ENCODE assay signal across 17 mouse cellular contexts in the genomic region with DNA sequence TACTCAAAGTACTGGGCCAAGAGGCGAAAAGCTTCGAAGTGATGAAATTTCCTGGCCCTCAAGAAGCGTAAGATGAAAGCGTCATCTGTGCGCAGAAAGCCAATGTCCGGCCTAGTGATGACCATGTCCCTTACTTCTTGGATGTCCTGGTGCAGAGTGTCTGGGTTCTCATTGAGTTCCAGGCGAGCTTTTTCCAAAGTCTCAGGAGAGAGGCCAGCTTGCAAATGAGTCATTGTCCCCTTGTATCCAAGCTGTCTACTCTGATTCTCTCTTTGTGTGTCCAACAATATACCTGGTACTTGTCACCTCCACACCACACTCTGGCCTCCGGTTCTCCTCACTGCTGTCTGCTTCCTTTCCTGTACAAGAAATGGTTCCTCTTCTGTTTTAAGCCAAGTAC. TPM values are rescaled to one million over a fixed set of nuclear protein-coding genes. Genes with fewer than 3 reads are reported as not detected.
DNase-seq lines count a peak whose midpoint lies in the region; ATAC-seq and TF ChIP-seq lines count a peak whose summit lies in the region.
"Had no signal": no experiment of that assay in that cellular context is flagged by ENCODE, and none has a peak within 500 bp of the region (broad histone marks: within the 10 kb centered on the region; RNA-seq: fewer than 3 reads in every experiment).

No protein-coding gene starts in this region.

- no peak overlapping the region for H3K27ac ChIP-seq in forebrain, embryonic 13.5 days
- H3K27ac ChIP-seq in forebrain, embryonic 10.5 days, result no peak overlapping the region
- H3K27ac ChIP-seq in midbrain, embryonic 12.5 days (replicated peaks), result no peak overlapping the region
- H3K27ac ChIP-seq in midbrain, embryonic 11.5 days (ENCODE audit: low read depth, low read length), result no peak overlapping the region
- no peak overlapping the region for H3K27ac ChIP-seq in hindbrain, postnatal 0 days
- H3K27ac ChIP-seq in neural tube, embryonic 14.5 days (ENCODE audit: low read depth, low read length), result no peak overlapping the region
- H3K27ac ChIP-seq: macrophage had no signal

- H3K4me3 ChIP-seq in forebrain, embryonic 13.5 days, result no peak overlapping the region
- H3K4me3 ChIP-seq in forebrain, embryonic 10.5 days, result no peak overlapping the region
- no peak overlapping the region for H3K4me3 ChIP-seq in midbrain, embryonic 12.5 days
- H3K4me3 ChIP-seq in midbrain, embryonic 11.5 days (ENCODE audit: low read depth, low read length), result no peak overlapping the region
- H3K4me3 ChIP-seq in hindbrain, postnatal 0 days (ENCODE audit: low read length), result peak overlapping the region; percentile 28
- H3K4me3 ChIP-seq in neural tube, embryonic 14.5 days (ENCODE audit: low read depth, low read length), result peak overlapping the region; percentile 7
- H3K4me3 ChIP-seq: myocyte had no signal

- ATAC-seq in forebrain, embryonic 13.5 days, result no peak
- no peak for ATAC-seq in midbrain, embryonic 12.5 days (ENCODE audit: low FRiP score, low read depth)
- ATAC-seq in midbrain, embryonic 11.5 days (ENCODE audit: low FRiP score), result no peak
- no peak for ATAC-seq in hindbrain, postnatal 0 days
- no peak for ATAC-seq in neural tube, embryonic 14.5 days (ENCODE audit: low read depth)
- ATAC-seq: intestine, postnatal 0 days; liver, postnatal 0 days had no signal

- H3K4me1 ChIP-seq in forebrain, embryonic 13.5 days, result 0 out of 2 replicates have a peak, but pooled peaks cover 2% of the 10 kb centered on the region
- H3K4me1 ChIP-seq in forebrain, embryonic 10.5 days, result peaks cover 10% of the 10 kb centered on the region
- H3K4me1 ChIP-seq in midbrain, embryonic 12.5 days, result no peaks in the 10 kb centered on the region
- H3K4me1 ChIP-seq in midbrain, embryonic 11.5 days (ENCODE audit: control insufficient read depth, insufficient read depth, low read length), result 0 out of 2 replicates have a peak, but pooled peaks cover 2% of the 10 kb centered on the region
- H3K4me1 ChIP-seq in hindbrain, postnatal 0 days (ENCODE audit: insufficient read depth, low read length), result no peaks in the 10 kb centered on the region
- H3K4me1 ChIP-seq in neural tube, embryonic 14.5 days (ENCODE audit: control insufficient read depth, insufficient read depth, low read length), result peaks cover 11% of the 10 kb centered on the region

- H3K36me3 ChIP-seq in forebrain, embryonic 13.5 days (ENCODE audit: poor library complexity, severe bottlenecking), result no peaks in the 10 kb centered on the region
- H3K36me3 ChIP-seq in forebrain, embryonic 10.5 days (replicated peaks), result no peaks in the 10 kb centered on the region
- H3K36me3 ChIP-seq in midbrain, embryonic 12.5 days, result no peaks in the 10 kb centered on the region
- no peaks in the 10 kb centered on the region for H3K36me3 ChIP-seq in midbrain, embryonic 11.5 days (ENCODE audit: control insufficient read depth, insufficient read depth, low read length)
- H3K36me3 ChIP-seq in hindbrain, postnatal 0 days (ENCODE audit: insufficient read depth, low read length), result no peaks in the 10 kb centered on the region
- H3K36me3 ChIP-seq in neural tube, embryonic 14.5 days (ENCODE audit: control insufficient read depth, insufficient read depth, low read length), result no peaks in the 10 kb centered on the region

- peak overlapping the region; percentile 12; the same call in 1 of the 2 replicates for H3K4me2 ChIP-seq in forebrain, embryonic 13.5 days
- peak overlapping the region; percentile 35 for H3K4me2 ChIP-seq in midbrain, embryonic 12.5 days (replicated peaks)
- no peak overlapping the region for H3K4me2 ChIP-seq in midbrain, embryonic 11.5 days
- peak overlapping the region; percentile 55 for H3K4me2 ChIP-seq in hindbrain, postnatal 0 days (ENCODE audit: low read depth, low read length)
- peak overlapping the region; percentile 33 for H3K4me2 ChIP-seq in neural tube, embryonic 14.5 days (ENCODE audit: low read depth, low read length)

- no peaks in the 10 kb centered on the region for H3K27me3 ChIP-seq in forebrain, embryonic 13.5 days
- H3K27me3 ChIP-seq in forebrain, embryonic 10.5 days (ENCODE audit: poor library complexity, severe bottlenecking), result peaks cover 23% of the 10 kb centered on the region
- no peaks in the 10 kb centered on the region for H3K27me3 ChIP-seq in midbrain, embryonic 12.5 days
- no peaks in the 10 kb centered on the region for H3K27me3 ChIP-seq in midbrain, embryonic 11.5 days (ENCODE audit: control insufficient read depth, insufficient read depth, low read length)
- no peaks in the 10 kb centered on the region for H3K27me3 ChIP-seq in hindbrain, postnatal 0 days (ENCODE audit: insufficient read depth, low read length)
- H3K27me3 ChIP-seq in neural tube, embryonic 14.5 days (ENCODE audit: control insufficient read depth, insufficient read depth, low read length), result no peaks in the 10 kb centered on the region

- 90% methylated on average over 8 of the region's 8 CpGs for WGBS in forebrain, embryonic 13.5 days
- WGBS in forebrain, embryonic 10.5 days, result 84% methylated on average over 8 of the region's 8 CpGs
- 83% methylated on average over 8 of the region's 8 CpGs for WGBS in midbrain, embryonic 12.5 days
- WGBS in midbrain, embryonic 11.5 days, result 84% methylated on average over 8 of the region's 8 CpGs
- 86% methylated on average over 8 of the region's 8 CpGs for WGBS in hindbrain, postnatal 0 days
- 84% methylated on average over 8 of the region's 8 CpGs for WGBS in neural tube, embryonic 14.5 days

- H3K9me3 ChIP-seq in forebrain, embryonic 13.5 days (replicated peaks), result no peaks in the 10 kb centered on the region
- H3K9me3 ChIP-seq in forebrain, embryonic 10.5 days, result no peaks in the 10 kb centered on the region
- no peaks in the 10 kb centered on the region for H3K9me3 ChIP-seq in midbrain, embryonic 12.5 days
- no peaks in the 10 kb centered on the region for H3K9me3 ChIP-seq in midbrain, embryonic 11.5 days (ENCODE audit: control insufficient read depth, low read length)
- no peaks in the 10 kb centered on the region for H3K9me3 ChIP-seq in hindbrain, postnatal 0 days (ENCODE audit: low read length)
- no peaks in the 10 kb centered on the region for H3K9me3 ChIP-seq in neural tube, embryonic 14.5 days (ENCODE audit: control insufficient read depth, low read length)

- no peak for TF ChIP-seq CTCF in hindbrain, postnatal 0 days (IDR thresholded peaks at IDR 0.05; ENCODE audit: low read depth)

- DNase-seq in forebrain, embryonic 10.5 days (ENCODE audit: extremely low spot score, low spot score), result no peak
- DNase-seq in midbrain, embryonic 11.5 days (ENCODE audit: low spot score, missing footprints), result no peak
- DNase-seq in hindbrain, postnatal 0 days (ENCODE audit: low spot score), result no peak
- no peak for DNase-seq in embryo, embryonic 10 days (ENCODE audit: low spot score)
- no peak for DNase-seq in adrenal gland, adult 2 months
- DNase-seq: adrenal gland, postnatal 10 days; heart, postnatal 10 days; kidney, postnatal 36 days; liver, postnatal 0 days had no signal

- no peak overlapping the region for H3K9ac ChIP-seq in forebrain, embryonic 13.5 days
- H3K9ac ChIP-seq in midbrain, embryonic 12.5 days (replicated peaks), result no peak overlapping the region
- no peak overlapping the region for H3K9ac ChIP-seq in midbrain, embryonic 11.5 days (ENCODE audit: low read length)
- no peak overlapping the region for H3K9ac ChIP-seq in hindbrain, postnatal 0 days (replicated peaks; ENCODE audit: low read length)
- H3K9ac ChIP-seq in neural tube, embryonic 14.5 days (replicated peaks; ENCODE audit: low read depth, low read length), result no peak overlapping the region
- H3K9ac ChIP-seq: liver, postnatal 0 days had no signal

RNA-seq across cellular contexts. Expression of gene Clvs2, which starts 1.9 kb away (rescaled TPM):
- 4.9 and 5.3 TPM in 2 replicates for polyA plus RNA-seq in forebrain, embryonic 13.5 days (2015; fragmentation: Nextera tagmentation; extraction: Ambion mirVana)
- polyA plus RNA-seq in forebrain, embryonic 10.5 days (2016; fragmentation: Nextera tagmentation; extraction: Ambion mirVana), result 0.16 and 0.63 TPM in 2 replicates
- polyA plus RNA-seq in midbrain, embryonic 12.5 days (2016; fragmentation: Nextera tagmentation; extraction: Ambion mirVana), result 7.6 and 9.0 TPM in 2 replicates
- polyA plus RNA-seq in midbrain, embryonic 11.5 days (2014; fragmentation: Nextera tagmentation; extraction: Ambion mirVana), result 5.6 and 7.7 TPM in 2 replicates
- 10.2 and 13.2 TPM in 2 replicates for total RNA-seq in hindbrain, postnatal 0 days (2014; rRNA removed)
- 18.8 and 19.1 TPM in 2 replicates for polyA plus RNA-seq in hindbrain, postnatal 0 days (2015; fragmentation: Nextera tagmentation; extraction: Ambion mirVana)
- 19.4 and 26.7 TPM in 2 replicates for polyA plus RNA-seq in neural tube, embryonic 14.5 days (2014; fragmentation: Nextera tagmentation; extraction: Ambion mirVana)
- total RNA-seq in adrenal gland, adult 2 months (2021), result under 1 TPM in 1 of 2 experiments, not detected in 1; 0.14 TPM
- polyA plus RNA-seq in adrenal gland, adult 2 months (2012; rRNA removed), result 0.06 TPM in 1 of 2 replicates, not detected in the other
- total RNA-seq: granulocyte monocyte progenitor cell, adult 5-6 weeks; heart, postnatal 10 days had no signal
- polyA plus RNA-seq: limb, embryonic 11.5 days; liver, postnatal 0 days; macrophage; myocyte had no signal

Comparison
In these comparisons a context has a peak if more than half of its experiments do, and no peak if none do; other contexts are left out.
1. H3K4me3 ChIP-seq: peak in hindbrain, postnatal 0 days (single experiment) and neural tube, embryonic 14.5 days (single experiment); none in forebrain, embryonic 13.5 days (single experiment), forebrain, embryonic 10.5 days (single experiment), midbrain, embryonic 12.5 days (single experiment) and midbrain, embryonic 11.5 days (single experiment).